Mouse (Mus musculus): ENCODE results near the gene 1700023F06Rik. TPM values are rescaled to one million over a fixed set of nuclear protein-coding genes. Genes with fewer than 3 reads are reported as not detected.

1700023F06Rik gene
- total and polyA plus RNA-seq, 3 experiments = not detected

DNA sequence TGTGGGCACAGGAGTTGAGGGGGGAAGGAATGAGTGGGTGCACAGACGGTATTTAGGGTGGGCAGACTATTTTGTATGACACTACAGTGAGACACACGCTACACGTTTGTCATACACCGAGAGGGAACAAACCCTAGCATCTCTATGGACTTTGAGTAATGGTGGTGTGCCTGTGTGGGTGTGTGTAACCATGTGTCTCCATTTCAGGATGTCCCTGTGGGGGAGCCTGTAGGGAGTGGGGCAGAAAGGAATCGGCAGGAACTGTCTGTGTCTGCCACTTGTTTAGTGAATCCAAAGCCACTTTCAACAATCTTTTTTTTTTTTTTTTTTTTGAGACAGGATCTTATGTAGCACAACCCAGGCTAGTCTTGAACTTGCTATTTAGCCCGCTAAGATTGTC lies 2.2 kb downstream of the 1700023F06Rik start:
- H3K27me3 ChIP-seq (replicated peaks) = no peaks in the 10 kb centered on the region
- dilution Hi-C loops (cut with MboI; ENCODE audit: extremely low pct_ligation_motif_present, extremely low pct_unique_long_range_greater_than_20kb, low sequenced_read_pairs) = no loop called here
- no peaks in the 10 kb centered on the region for H3K9me3 ChIP-seq (replicated peaks; ENCODE audit: low read length)

DNA sequence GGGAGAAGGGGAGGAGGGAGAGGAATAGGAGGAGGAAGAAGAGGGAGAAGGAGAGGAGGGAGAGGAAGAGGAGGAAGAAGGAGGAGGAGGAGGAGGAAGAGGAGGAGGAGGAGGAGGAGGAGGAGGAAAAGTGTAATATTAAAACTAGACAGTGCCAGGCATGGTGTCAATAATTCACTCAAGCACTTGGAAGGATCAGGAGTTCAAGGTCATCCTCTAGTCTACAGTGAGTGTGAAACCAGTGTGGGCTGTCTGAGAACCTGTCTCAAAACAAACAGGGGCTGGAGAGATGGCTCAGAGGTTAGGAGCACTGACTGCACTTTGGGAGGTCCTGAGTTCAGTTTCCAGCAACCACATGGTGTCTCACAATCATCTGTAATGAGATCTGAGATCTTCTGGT lies 6.0 kb downstream of the 1700023F06Rik start:
- in situ Hi-C loops (cut with MboI; ENCODE audit: low pct_ligation_motif_present, low pct_unique_long_range_greater_than_20kb, low sequenced_read_pairs) (no loop called here), dilution Hi-C loops (cut with MboI; ENCODE audit: extremely low pct_ligation_motif_present, extremely low pct_unique_long_range_greater_than_20kb, low sequenced_read_pairs) (no loop called here)
- Histone ChIP-seq H3K4me1 (ENCODE audit: control insufficient read depth in 1 of 2, insufficient read depth in 2 of 2) (no peaks in the 10 kb centered on the region), H3K4me3 (replicated peaks in 1 of 3; ENCODE audit: low read depth in 2 of 3, low read length in 2 of 3, poor library complexity in 1 of 3) (no peak overlapping the region), H3K79me2 (replicated peaks; ENCODE audit: control insufficient read depth, extremely low read depth, insufficient read depth, poor library complexity, severe bottlenecking) (no peaks in the 10 kb centered on the region), H3K4me2 (ENCODE audit: insufficient read depth, low read depth, poor library complexity, severe bottlenecking) (no peak overlapping the region), H3K27me3 (replicated peaks) (no peaks in the 10 kb centered on the region), H3K36me3 (replicated peaks in 1 of 2; ENCODE audit: control insufficient read depth in 1 of 2, insufficient read depth in 1 of 2, low read length in 1 of 2) (peaks cover 26 to 36% of the 10 kb centered on the region in 2 experiments), H3K9me3 (replicated peaks; ENCODE audit: low read length) (no peaks in the 10 kb centered on the region), H3K9ac (ENCODE audit: insufficient read depth, low read depth) (no peak overlapping the region), H3K27ac (ENCODE audit: insufficient read depth, low read depth) (no peak overlapping the region)
- DNase-seq (ENCODE audit: extremely low read depth) = no peak
- TF ChIP-seq POLR2A (IDR thresholded peaks at IDR 0.05; ENCODE audit: low read depth, low read length) (no peak), BHLHE40 (IDR thresholded peaks at IDR 0.05; ENCODE audit: low read depth, low read length) (no peak), ZKSCAN1 (IDR thresholded peaks at IDR 0.05; ENCODE audit: borderline replicate concordance, low read depth, low read length) (no peak), ELF1 (IDR thresholded peaks at IDR 0.05; ENCODE audit: low read depth, low read length) (no peak), CTCF (conservative IDR thresholded peaks at IDR 0.05 in 1 of 2, IDR thresholded peaks at IDR 0.05 in 1 of 2; ENCODE audit: low read depth in 2 of 2, low read length in 2 of 2) (no peak), TCF12 (IDR thresholded peaks at IDR 0.05; ENCODE audit: low read depth, low read length) (no peak)

More for the DNA sequence above, 2.2 kb downstream of the 1700023F06Rik start:
- Histone ChIP-seq H3K9ac (ENCODE audit: insufficient read depth, low read depth) (no peak overlapping the region), H3K79me2 (replicated peaks; ENCODE audit: control insufficient read depth, extremely low read depth, insufficient read depth, poor library complexity, severe bottlenecking) (no peaks in the 10 kb centered on the region), H3K4me2 (ENCODE audit: insufficient read depth, low read depth, poor library complexity, severe bottlenecking) (no peak overlapping the region), H3K27ac (ENCODE audit: insufficient read depth, low read depth) (no peak overlapping the region), H3K36me3 (replicated peaks in 1 of 2; ENCODE audit: control insufficient read depth in 1 of 2, insufficient read depth in 1 of 2, low read length in 1 of 2) (peaks cover 0 to 2% of the 10 kb centered on the region in 2 experiments), H3K4me3 (replicated peaks in 1 of 3; ENCODE audit: low read depth in 2 of 3, low read length in 2 of 3, poor library complexity in 1 of 3) (no peak overlapping the region), H3K4me1 (ENCODE audit: control insufficient read depth in 1 of 2, insufficient read depth in 2 of 2) (0 out of 4 replicates have a peak, but pooled peaks cover 0 to 6% of the 10 kb centered on the region in 2 experiments)
- in situ Hi-C loops (cut with MboI; ENCODE audit: low pct_ligation_motif_present, low pct_unique_long_range_greater_than_20kb, low sequenced_read_pairs) = no loop called here
- TF ChIP-seq ZMIZ1 (IDR thresholded peaks at IDR 0.05; ENCODE audit: low read depth, low read length) = no peak
- TF ChIP-seq BHLHE40 (IDR thresholded peaks at IDR 0.05; ENCODE audit: low read depth, low read length) = no peak
- TF ChIP-seq CTCF (conservative IDR thresholded peaks at IDR 0.05 in 1 of 2, IDR thresholded peaks at IDR 0.05 in 1 of 2; ENCODE audit: low read depth in 2 of 2, low read length in 2 of 2) = no peak
- TF ChIP-seq EP300 (IDR thresholded peaks at IDR 0.05; ENCODE audit: low read length) = no peak
- no peak for TF ChIP-seq ZKSCAN1 (IDR thresholded peaks at IDR 0.05; ENCODE audit: borderline replicate concordance, low read depth, low read length)
- TF ChIP-seq MXI1 (IDR thresholded peaks at IDR 0.05; ENCODE audit: low read depth, low read length) = no peak
- no peak for TF ChIP-seq E2F4 (IDR thresholded peaks at IDR 0.05; ENCODE audit: insufficient replicate concordance, low read depth, low read length)
- no peak for DNase-seq (ENCODE audit: extremely low read depth)

DNA sequence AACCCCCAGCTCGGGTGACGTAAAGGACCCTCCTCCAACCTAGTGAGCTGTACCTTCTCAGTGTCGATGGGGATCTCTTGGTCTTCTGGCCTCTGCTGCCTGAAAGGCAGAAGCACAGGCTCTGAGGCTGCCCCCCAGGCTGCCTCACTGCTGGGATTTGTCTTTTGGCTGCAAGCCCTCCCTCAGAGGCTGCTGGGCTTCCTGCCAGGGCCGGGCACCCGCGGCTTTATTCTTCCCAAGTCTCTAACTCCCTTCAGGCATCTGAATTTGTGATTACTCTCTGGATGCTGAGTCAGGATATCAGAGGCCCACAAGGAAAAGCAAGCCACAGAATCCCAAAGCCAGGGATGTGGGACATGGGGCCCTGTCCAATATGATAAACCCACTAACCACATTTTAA lies 6.7 kb downstream of the 1700023F06Rik start:
- H3K9ac ChIP-seq (ENCODE audit: insufficient read depth, low read depth) = no peak overlapping the region
- no peaks in the 10 kb centered on the region for H3K4me1 ChIP-seq (ENCODE audit: control insufficient read depth in 1 of 2, insufficient read depth in 2 of 2)
- H3K36me3 ChIP-seq (replicated peaks in 1 of 2; ENCODE audit: control insufficient read depth in 1 of 2, insufficient read depth in 1 of 2, low read length in 1 of 2) = peaks cover 33 to 43% of the 10 kb centered on the region in 2 experiments
- H3K27me3 ChIP-seq (replicated peaks) = no peaks in the 10 kb centered on the region
- dilution Hi-C loops (cut with MboI; ENCODE audit: extremely low pct_ligation_motif_present, extremely low pct_unique_long_range_greater_than_20kb, low sequenced_read_pairs) = no loop called here
- H3K4me3 ChIP-seq (replicated peaks in 1 of 3; ENCODE audit: low read depth in 2 of 3, low read length in 2 of 3, poor library complexity in 1 of 3) = no peak overlapping the region
- no peaks in the 10 kb centered on the region for H3K79me2 ChIP-seq (replicated peaks; ENCODE audit: control insufficient read depth, extremely low read depth, insufficient read depth, poor library complexity, severe bottlenecking)
- H3K4me2 ChIP-seq (ENCODE audit: insufficient read depth, low read depth, poor library complexity, severe bottlenecking) = no peak overlapping the region
- no peak for DNase-seq (ENCODE audit: extremely low read depth)
- in situ Hi-C loops (cut with MboI; ENCODE audit: low pct_ligation_motif_present, low pct_unique_long_range_greater_than_20kb, low sequenced_read_pairs) = no loop called here
- TF ChIP-seq RCOR1 (conservative IDR thresholded peaks at IDR 0.05; ENCODE audit: low read depth, low read length) (no peak), ETS1 (conservative IDR thresholded peaks at IDR 0.05; ENCODE audit: low read depth, low read length) (no peak), MAX (IDR thresholded peaks at IDR 0.05; ENCODE audit: low read length) (no peak), CHD2 (IDR thresholded peaks at IDR 0.05; ENCODE audit: low read length) (no peak), KAT2A (IDR thresholded peaks at IDR 0.05; ENCODE audit: insufficient replicate concordance, low read length) (no peak), GABPA (IDR thresholded peaks at IDR 0.05; ENCODE audit: insufficient replicate concordance, low read depth, low read length) (no peak), ZKSCAN1 (IDR thresholded peaks at IDR 0.05; ENCODE audit: borderline replicate concordance, low read depth, low read length) (no peak), ELF1 (IDR thresholded peaks at IDR 0.05; ENCODE audit: low read depth, low read length) (no peak), IRF4 (IDR thresholded peaks at IDR 0.05; ENCODE audit: low read depth, low read length) (no peak), MXI1 (IDR thresholded peaks at IDR 0.05; ENCODE audit: low read depth, low read length) (no peak), SIN3A (IDR thresholded peaks at IDR 0.05; ENCODE audit: low read length) (no peak), POLR2A (IDR thresholded peaks at IDR 0.05; ENCODE audit: low read depth, low read length) (no peak), ZC3H11A (IDR thresholded peaks at IDR 0.05; ENCODE audit: low read depth, low read length) (no peak), PAX5 (IDR thresholded peaks at IDR 0.05; ENCODE audit: low read length) (no peak), HCFC1 (IDR thresholded peaks at IDR 0.05; ENCODE audit: low read depth, low read length) (no peak), NELFE (IDR thresholded peaks at IDR 0.05; ENCODE audit: low read depth, low read length) (no peak)
- no peaks in the 10 kb centered on the region for H3K9me3 ChIP-seq (replicated peaks; ENCODE audit: low read length)
- H3K27ac ChIP-seq (ENCODE audit: insufficient read depth, low read depth) = no peak overlapping the region

Measured in CH12.LX (cell line).